Mouse (Mus musculus) forebrain, embryonic 12.5 days (tissue): ENCODE data around the gene Spg11. TPM values are rescaled to one million over a fixed set of nuclear protein-coding genes. Genes with fewer than 3 reads are reported as not detected.
"Not testable (repeated sequence)": the region's sequence is repeated elsewhere in the genome, so short reads cannot be mapped to it uniquely, and the experiment has no call there.

Experiments used
- ATAC-seq: fragments of 200-750 bp; cut with Nextera tagmentation; 2 replicates; pipeline ENCODE4 v1.8.0; 2017; ENCODE audit warnings: moderate TSS enrichment; ENCODE audit not compliant: low FRiP score
- H3K27ac ChIP-seq: fragments of 300-500 bp; sonication (generic); 2 replicates; pipeline ENCODE4 v1.5.1; 2016; ENCODE audit warnings: mild to moderate bottlenecking
- H3K27me3 ChIP-seq: fragments of 300-500 bp; sonication (generic); 2 replicates; pipeline ENCODE4 v1.6.1; 2016; ENCODE audit warnings: mild to moderate bottlenecking
- H3K36me3 ChIP-seq: fragments of 300-500 bp; sonication (generic); replicated peaks from 2 replicates; pipeline ENCODE4 v1.6.1; 2016; ENCODE audit warnings: mild to moderate bottlenecking
- H3K4me1 ChIP-seq: fragments of 300-500 bp; sonication (generic); 2 replicates; pipeline ENCODE4 v1.6.1; 2016
- H3K4me2 ChIP-seq: fragments of 300-500 bp; sonication (generic); 2 replicates; pipeline ENCODE4 v1.6.1; 2016; ENCODE audit warnings: mild to moderate bottlenecking, moderate library complexity
- H3K4me3 ChIP-seq: fragments of 300-500 bp; sonication (generic); replicated peaks from 2 replicates; pipeline ENCODE4 v1.5.1; 2016; ENCODE audit warnings: mild to moderate bottlenecking
- H3K9ac ChIP-seq: fragments of 300-500 bp; sonication (generic); 2 replicates; pipeline ENCODE4 v1.6.1; 2016; ENCODE audit warnings: mild to moderate bottlenecking
- H3K9me3 ChIP-seq: fragments of 300-500 bp; sonication (generic); 2 replicates; pipeline ENCODE4 v1.6.1; 2016
- WGBS: fragments of 180-500 bp; shearing (Covaris S2); methylation state at CpG from one replicate; pipeline ENCODE4 v1.1.7; 2016; 5-methylcytosine and 5-hydroxymethylcytosine counted together
- microRNA-seq: library from miRNA; unstranded; fragments of <30 nt; microRNA quantifications from one replicate; pipeline ENCODE4, GENCODE M21; 2017
- polyA plus RNA-seq: library from polyadenylated mRNA; unstranded; fragments of >200 nt; fragmentation: Nextera tagmentation; extraction: Ambion mirVana; gene quantifications from 2 replicates; pipeline ENCODE4 v1.2.1, GENCODE M21; 2016

Spg11 gene
- polyA plus RNA-seq, 1 experiment from 2014 or later: 15.3 TPM

DNA sequence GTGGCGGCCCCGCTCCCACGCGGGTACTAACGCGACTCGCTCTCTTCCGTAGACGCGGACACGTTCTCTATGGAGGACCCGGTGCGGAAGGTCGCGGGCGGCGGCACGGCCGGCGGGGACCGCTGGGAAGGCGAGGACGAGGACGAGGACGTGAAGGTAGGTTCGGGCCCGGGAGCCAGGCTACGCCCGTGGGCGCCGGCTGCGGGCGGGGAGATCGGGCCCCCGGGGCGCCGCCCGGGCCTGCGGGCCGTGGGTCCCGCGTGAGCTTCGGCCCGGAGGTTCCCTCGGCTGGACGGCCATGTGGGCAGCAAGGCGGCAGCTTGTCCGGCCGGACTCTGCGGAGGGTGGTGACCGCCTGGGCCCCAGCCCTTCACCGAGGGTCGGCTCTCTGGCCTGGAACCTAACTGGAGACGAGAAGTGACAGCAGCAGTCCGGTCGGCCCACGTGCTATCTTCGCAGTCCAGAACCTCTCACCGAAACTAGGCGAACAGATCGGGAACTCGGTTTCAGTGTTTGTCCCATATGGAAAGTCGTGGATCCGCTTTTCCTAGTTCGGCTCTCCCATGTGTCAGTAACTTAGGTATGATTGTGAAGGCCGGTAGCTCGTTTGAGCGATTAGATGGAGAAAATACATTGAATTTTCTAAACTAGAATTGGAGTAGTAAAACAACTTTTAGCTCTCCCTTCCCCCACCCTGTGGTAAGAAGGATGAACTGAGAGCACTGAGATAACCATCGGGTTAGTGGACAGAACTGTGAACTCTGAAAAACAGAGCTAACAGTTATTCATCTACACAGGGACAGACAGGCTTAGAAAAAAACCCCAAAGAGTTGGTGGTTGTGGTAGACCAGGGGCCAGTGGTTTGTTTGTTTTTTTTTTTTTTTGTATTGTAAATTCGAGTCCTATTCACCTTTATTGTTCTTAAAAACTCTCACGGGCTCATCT lies 89.2 kb downstream of the Spg11 start:
- peak overlapping the region; percentile 82 for H3K27ac ChIP-seq
- H3K9ac ChIP-seq: peak overlapping the region; percentile 93
- H3K9me3 ChIP-seq: no peaks in the 10 kb centered on the region
- H3K27me3 ChIP-seq: no peaks in the 10 kb centered on the region
- peak overlapping the region; percentile 73 for H3K4me2 ChIP-seq
- 1% methylated on average over 69 of the region's 71 CpGs for WGBS
- H3K4me3 ChIP-seq: peak overlapping the region; percentile 94
- ATAC-seq: peak; percentile 71
- H3K36me3 ChIP-seq: peaks cover 3% of the 10 kb centered on the region; the same call in 1 of the 2 replicates
- peaks cover 11% of the 10 kb centered on the region; the same call in 1 of the 2 replicates for H3K4me1 ChIP-seq

DNA sequence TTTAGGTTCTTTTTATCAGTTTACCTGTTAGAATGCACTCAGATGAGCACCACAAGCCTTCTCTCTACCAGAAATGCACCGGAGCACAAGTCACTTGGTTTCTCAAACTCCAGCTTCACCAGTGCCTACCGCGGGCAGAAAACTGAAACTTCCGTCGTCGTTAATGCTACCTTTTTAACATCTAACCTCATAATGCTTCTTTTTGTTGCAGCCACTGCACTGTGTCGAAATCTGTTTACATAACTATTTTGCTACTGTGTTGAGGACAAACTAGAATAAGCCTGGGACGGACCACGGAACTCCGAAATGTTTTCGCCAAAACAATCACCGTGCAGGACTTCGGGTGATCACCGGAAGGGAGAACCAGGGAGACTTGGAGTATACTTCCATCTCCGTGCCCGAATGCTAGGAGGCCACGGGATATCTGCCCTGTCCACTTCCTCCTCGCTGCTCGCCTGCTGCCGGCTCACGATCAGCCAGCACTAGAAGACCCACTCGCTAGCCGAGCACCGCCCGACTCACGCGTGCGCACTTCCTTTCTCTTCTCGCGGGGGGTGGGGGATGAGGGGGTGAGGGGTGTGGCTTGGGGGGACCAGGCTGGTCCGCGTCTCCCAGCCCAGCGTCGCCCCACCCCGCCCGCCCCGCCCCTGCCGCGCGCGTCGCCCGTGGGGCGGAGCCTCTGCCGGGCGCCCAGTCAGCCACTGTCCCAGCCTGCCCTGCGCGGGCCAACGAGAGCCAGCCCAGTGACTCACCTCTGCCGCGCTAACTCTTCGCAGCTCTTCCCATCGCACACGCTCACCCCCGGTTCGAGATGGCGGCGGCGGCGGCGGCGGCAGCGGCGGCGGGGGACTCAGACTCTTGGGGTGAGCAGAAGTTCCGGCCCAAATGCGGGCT lies 90.1 kb downstream of the Spg11 start, which contains the start of gene Eif3j1:
Gene Eif3j1, plus strand, starts transcription at position 685 of the 894 bp plus-strand sequence.
- peaks cover 11% of the 10 kb centered on the region; the same call in 1 of the 2 replicates for H3K4me1 ChIP-seq
- H3K9ac ChIP-seq: peak within 1 kb of the TSS; percentile 93
- no peaks in the 10 kb centered on the region for H3K27me3 ChIP-seq
- H3K36me3 ChIP-seq: peaks cover 3% of the 10 kb centered on the region; the same call in 1 of the 2 replicates
- H3K27ac ChIP-seq: peak within 1 kb of the TSS; percentile 82
- peak; percentile 99 for ATAC-seq
- H3K9me3 ChIP-seq: no peaks in the 10 kb centered on the region
- under 1% methylated on average over 53 of the region's 67 CpGs for WGBS
- peak within 1 kb of the TSS; percentile 94 for H3K4me3 ChIP-seq
- peak within 1 kb of the TSS; percentile 73 for H3K4me2 ChIP-seq

DNA sequence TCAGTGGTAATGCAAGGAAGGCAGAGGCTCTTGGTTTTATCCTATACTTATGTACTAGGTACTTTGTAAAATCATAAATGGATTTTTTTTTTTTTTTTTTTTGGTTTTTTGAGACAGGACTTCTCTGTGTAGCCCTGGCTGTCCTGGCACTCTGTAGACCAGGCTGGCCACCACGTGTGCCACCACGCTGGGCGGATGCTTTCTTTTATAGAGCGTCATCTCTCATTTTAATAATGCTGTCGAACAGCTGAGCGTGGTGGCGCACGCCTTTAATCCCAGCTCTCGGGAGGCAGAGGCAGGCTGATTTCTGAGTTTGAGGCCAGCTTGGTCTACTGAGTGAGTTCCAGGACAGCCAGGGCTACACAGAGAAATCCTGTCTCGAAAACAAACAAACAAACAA lies 91.1 kb downstream of the Spg11 start:
- Histone ChIP-seq H3K4me2 (peak overlapping the region; percentile 73; the same call in 1 of the 2 replicates), H3K4me1 (peaks cover 11% of the 10 kb centered on the region; the same call in 1 of the 2 replicates)
- H3K4me3 ChIP-seq, H3K36me3 ChIP-seq, H3K9ac ChIP-seq, H3K27ac ChIP-seq, H3K9me3 ChIP-seq, H3K27me3 ChIP-seq, ATAC-seq: not testable (repeated sequence)
- WGBS: 96% methylated on average over 10 of the region's 10 CpGs

DNA sequence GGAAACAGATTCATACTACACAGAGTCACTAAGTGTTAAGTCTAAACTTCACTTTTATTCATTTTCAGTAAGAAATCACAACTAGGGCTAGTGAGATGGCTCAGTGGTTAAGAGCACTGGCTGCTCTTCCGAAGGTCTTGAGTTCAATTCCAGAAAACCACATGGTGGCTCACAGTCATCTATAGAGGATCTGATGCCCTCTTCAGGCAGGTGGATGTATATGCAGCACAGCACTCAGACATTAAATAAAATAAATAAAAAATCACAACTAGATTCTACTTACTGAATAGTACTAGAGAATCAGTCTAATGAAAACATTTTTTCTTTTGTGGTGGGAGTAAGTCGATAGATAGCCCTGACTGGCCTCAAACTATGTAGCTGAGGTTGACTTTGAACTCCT lies 95.9 kb downstream of the Spg11 start:
- no peaks in the 10 kb centered on the region for H3K9me3 ChIP-seq
- no peak for ATAC-seq
- no peak overlapping the region for H3K4me3 ChIP-seq
- no peak overlapping the region for H3K4me2 ChIP-seq
- H3K27me3 ChIP-seq: no peaks in the 10 kb centered on the region
- no peak overlapping the region for H3K9ac ChIP-seq
- WGBS: 78% methylated on average over 2 of the region's 2 CpGs
- 0 out of 2 replicates have a peak, but pooled peaks cover 2% of the 10 kb centered on the region for H3K4me1 ChIP-seq
- H3K27ac ChIP-seq: no peak overlapping the region
- H3K36me3 ChIP-seq: no peaks in the 10 kb centered on the region

DNA sequence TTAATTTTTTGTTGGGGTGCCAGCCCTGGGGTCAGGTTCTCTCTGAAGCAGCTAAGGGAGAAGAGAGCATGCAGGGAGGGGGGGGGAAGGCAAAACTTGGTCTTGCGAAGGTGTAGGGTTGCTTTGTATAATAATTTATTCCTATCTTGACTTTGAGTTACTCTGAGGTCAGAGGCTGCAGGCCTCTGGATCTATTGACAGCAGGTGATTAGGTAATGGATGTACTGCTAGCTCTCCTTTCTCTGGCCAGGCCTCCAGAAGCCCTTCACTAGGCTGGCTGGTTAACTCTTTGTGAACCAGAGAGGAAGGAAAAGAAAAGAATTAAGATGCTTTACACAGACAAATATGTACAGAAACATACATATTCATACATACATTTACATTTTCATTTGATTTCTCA lies 99.5 kb downstream of the Spg11 start:
- no peaks in the 10 kb centered on the region for H3K9me3 ChIP-seq
- peaks cover 6% of the 10 kb centered on the region for H3K36me3 ChIP-seq
- no peak overlapping the region for H3K4me2 ChIP-seq
- H3K9ac ChIP-seq: no peak overlapping the region
- H3K4me3 ChIP-seq: no peak overlapping the region
- H3K27me3 ChIP-seq: no peaks in the 10 kb centered on the region
- 0 out of 2 replicates have a peak, but pooled peaks cover 2% of the 10 kb centered on the region for H3K4me1 ChIP-seq
- no peak for ATAC-seq
- H3K27ac ChIP-seq: no peak overlapping the region
- 58% methylated on average over 1 of the region's 1 CpGs for WGBS

- no peaks in the 10 kb centered on the region for H3K27me3 ChIP-seq
- WGBS: 91% methylated on average over 7 of the region's 7 CpGs
- H3K9me3 ChIP-seq: no peaks in the 10 kb centered on the region
- H3K4me2 ChIP-seq: no peak overlapping the region
- no peaks in the 10 kb centered on the region for H3K4me1 ChIP-seq
- no peak overlapping the region for H3K4me3 ChIP-seq
- H3K27ac ChIP-seq: no peak overlapping the region
- no peak overlapping the region for H3K9ac ChIP-seq
- no peak for ATAC-seq
- H3K36me3 ChIP-seq: peaks cover 28% of the 10 kb centered on the region
These were observed 106.7 kb downstream of the Spg11 start for GRCm38 (mm10) chr2:122011441-122011840.

DNA sequence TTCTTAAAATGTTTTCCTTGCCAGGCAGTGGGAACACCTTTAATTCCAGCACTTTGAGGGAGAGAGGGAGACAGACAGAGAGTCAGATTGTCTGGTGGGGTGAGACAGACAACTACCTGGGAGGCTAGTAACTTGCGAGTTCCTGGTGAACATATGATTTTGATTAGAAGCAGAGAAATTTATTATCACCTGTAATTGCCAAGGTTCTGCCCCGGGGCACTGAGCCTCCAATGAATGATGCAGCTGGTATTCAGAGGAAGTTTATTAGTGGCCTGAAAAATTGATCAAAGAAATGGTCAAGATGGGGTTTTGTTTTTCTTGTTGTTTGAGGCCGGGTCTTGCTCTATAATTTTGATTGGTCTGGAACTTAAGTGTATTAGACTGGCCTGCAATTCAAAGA lies 109.4 kb downstream of the Spg11 start:
- H3K36me3 ChIP-seq: peaks cover 35% of the 10 kb centered on the region
- no peaks in the 10 kb centered on the region for H3K9me3 ChIP-seq
- no peak overlapping the region for H3K4me3 ChIP-seq
- H3K9ac ChIP-seq: no peak overlapping the region
- no peak overlapping the region for H3K27ac ChIP-seq
- no peak overlapping the region for H3K4me2 ChIP-seq
- no peak for ATAC-seq
- 88% methylated on average over 3 of the region's 3 CpGs for WGBS
- no peaks in the 10 kb centered on the region for H3K4me1 ChIP-seq
- H3K27me3 ChIP-seq: no peaks in the 10 kb centered on the region

Small RNA genes lying within 50 kb of the gene (microRNA-seq; reads per million reads assigned to microRNA genes)
- gene Gm47314: not detected

Other genes with a start within 250 kb of the Spg11 start
- gene Ctdspl2, start 162.4 kb downstream of the Spg11 start, polyA plus RNA-seq: 73.0 and 78.9 TPM in 2 replicates
- 0.54 and 0.56 TPM in 2 replicates for gene Mageb3, start 162.3 kb downstream of the Spg11 start, polyA plus RNA-seq
- 13.1 and 14.4 TPM in 2 replicates for gene Eif3j1, start 89.8 kb downstream of the Spg11 start, polyA plus RNA-seq
- gene B2m, start 29.3 kb upstream of the Spg11 start, polyA plus RNA-seq: 80.0 and 89.6 TPM in 2 replicates
- gene Trim69, start 42.3 kb upstream of the Spg11 start, polyA plus RNA-seq: not detected in 2 replicates
- not detected in 2 replicates for gene Patl2, start 67.8 kb upstream of the Spg11 start, polyA plus RNA-seq
- gene Terb2, start 67.9 kb upstream of the Spg11 start, polyA plus RNA-seq: not detected in 2 replicates
- gene Sord, start 116.4 kb upstream of the Spg11 start, polyA plus RNA-seq: 23.9 and 24.3 TPM in 2 replicates
- gene Duox2, start 180.1 kb upstream of the Spg11 start, polyA plus RNA-seq: not detected in 2 replicates
- not detected in 2 replicates for gene Duoxa2, start 180.5 kb upstream of the Spg11 start, polyA plus RNA-seq
- 0.17 TPM in 1 of 2 replicates, not detected in the other for gene Duoxa1, start 195.3 kb upstream of the Spg11 start, polyA plus RNA-seq
- 0.04 and 0.08 TPM in 2 replicates for gene Duox1, start 197.3 kb upstream of the Spg11 start, polyA plus RNA-seq